Mouse (Mus musculus) forebrain, embryonic 16.5 days (tissue): Measurements from ENCODE around the gene Gm10912. TPM values are rescaled to one million over a fixed set of nuclear protein-coding genes. Genes with fewer than 3 reads are reported as not detected.
"Not testable (repeated sequence)": the region's sequence is repeated elsewhere in the genome, so short reads cannot be mapped to it uniquely, and the experiment has no call there.

Experiments
- ATAC-seq: fragments of 200-750 bp; cut with Nextera tagmentation; 2 replicates; pipeline ENCODE4 v1.8.0; 2017; ENCODE audit warnings: mild to moderate bottlenecking, moderate library complexity
- H3K27ac ChIP-seq: fragments of 300-500 bp; sonication (generic); 2 replicates; pipeline ENCODE4 v1.5.1; 2014; ENCODE audit warnings: low read length, control low read depth
- H3K27me3 ChIP-seq: fragments of 300-500 bp; sonication (generic); replicated peaks from 2 replicates; pipeline ENCODE4 v1.6.1; 2014; ENCODE audit warnings: low read length; ENCODE audit not compliant: control insufficient read depth, insufficient read depth
- H3K36me3 ChIP-seq: fragments of 300-500 bp; sonication (generic); 2 replicates; pipeline ENCODE4 v1.6.1; 2014; ENCODE audit not compliant: control insufficient read depth, insufficient read depth
- H3K4me1 ChIP-seq: fragments of 300-500 bp; sonication (generic); replicated peaks from 2 replicates; pipeline ENCODE4 v1.6.1; 2014; ENCODE audit warnings: low read length; ENCODE audit not compliant: control insufficient read depth, insufficient read depth
- H3K4me2 ChIP-seq: fragments of 300-500 bp; sonication (generic); 2 replicates; pipeline ENCODE4 v1.6.1; 2014; ENCODE audit warnings: mild to moderate bottlenecking, low read length, control low read depth
- H3K4me3 ChIP-seq: fragments of 300-500 bp; sonication (generic); replicated peaks from 2 replicates; pipeline ENCODE4 v1.5.1; 2014; ENCODE audit warnings: mild to moderate bottlenecking, low read length, control low read depth
- H3K9ac ChIP-seq: fragments of 300-500 bp; sonication (generic); replicated peaks from 2 replicates; pipeline ENCODE4 v1.6.1; 2014; ENCODE audit warnings: low read depth, low read length, control low read depth
- H3K9me3 ChIP-seq: fragments of 300-500 bp; sonication (generic); 2 replicates; pipeline ENCODE4 v1.6.1; 2016; ENCODE audit warnings: low read length; ENCODE audit not compliant: control insufficient read depth
- WGBS: fragments of 180-500 bp; shearing (Covaris S2); extraction: QIAGEN DNeasy Blood & Tissue Kit; methylation state at CpG from one replicate; pipeline ENCODE4 v1.1.7; 2014; 5-methylcytosine and 5-hydroxymethylcytosine counted together
- polyA plus RNA-seq: library from polyadenylated mRNA; unstranded; fragments of >200 nt; fragmentation: Nextera tagmentation; extraction: Ambion mirVana; gene quantifications from 2 replicates; pipeline ENCODE4 v1.2.1, GENCODE M21; 2015

Gm10912 gene
- not detected in 2 replicates for polyA plus RNA-seq

DNA sequence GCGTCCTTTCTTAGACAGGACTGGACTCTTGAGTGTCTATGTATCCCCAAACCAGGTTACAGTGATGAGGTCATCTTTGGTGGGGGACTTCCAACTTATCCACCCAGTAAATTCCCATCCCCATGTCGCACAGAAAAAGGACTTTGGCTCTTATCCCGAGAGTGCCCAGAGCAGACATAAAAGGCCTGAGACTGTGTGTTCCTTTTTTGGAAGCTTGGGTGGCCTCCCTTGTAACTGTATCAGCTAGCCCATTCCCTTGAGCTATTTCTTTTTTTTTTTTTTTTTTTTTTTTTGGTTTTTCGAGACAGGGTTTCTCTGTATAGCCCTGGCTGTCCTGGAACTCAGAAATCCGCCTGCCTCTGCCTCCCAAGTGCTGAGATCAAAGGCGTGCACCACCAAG, at the start of gene Gm10912:
Gm10912 (plus strand) TSS at position 301 of the 400 bp plus-strand sequence.
- not testable (repeated sequence) for H3K27me3 ChIP-seq, H3K4me3 ChIP-seq, H3K4me2 ChIP-seq, ATAC-seq, H3K27ac ChIP-seq, H3K9me3 ChIP-seq, H3K9ac ChIP-seq, H3K4me1 ChIP-seq, H3K36me3 ChIP-seq
- 86% methylated on average over 5 of the region's 6 CpGs for WGBS

DNA sequence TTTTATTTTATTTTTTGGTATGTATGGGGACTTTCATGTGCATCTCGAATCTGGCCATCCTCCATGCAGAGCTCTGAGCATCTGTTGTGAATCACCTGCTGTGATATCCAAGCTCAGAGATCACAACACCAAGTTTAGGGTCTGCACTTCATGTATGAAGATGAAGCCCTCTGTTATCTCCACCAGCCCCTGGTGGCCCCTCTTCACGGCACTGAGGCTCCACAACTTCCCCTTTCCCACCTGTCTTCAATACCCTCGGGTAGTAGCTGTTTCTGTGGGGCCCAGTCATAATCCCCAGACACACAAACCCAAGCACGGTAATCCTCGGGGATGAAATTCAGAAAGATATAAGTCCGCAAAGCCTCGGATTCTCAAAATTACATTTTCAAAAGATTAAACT, 42.5 kb upstream of the Gm10912 start:
- no peak for ATAC-seq
- Histone ChIP-seq H3K4me2 (no peak overlapping the region), H3K9me3 (no peaks in the 10 kb centered on the region), H3K27ac (no peak overlapping the region), H3K36me3 (no peaks in the 10 kb centered on the region), H3K27me3 (no peaks in the 10 kb centered on the region), H3K4me3 (no peak overlapping the region), H3K9ac (no peak overlapping the region), H3K4me1 (peaks cover 4% of the 10 kb centered on the region)
- 88% methylated on average over 7 of the region's 7 CpGs for WGBS

DNA sequence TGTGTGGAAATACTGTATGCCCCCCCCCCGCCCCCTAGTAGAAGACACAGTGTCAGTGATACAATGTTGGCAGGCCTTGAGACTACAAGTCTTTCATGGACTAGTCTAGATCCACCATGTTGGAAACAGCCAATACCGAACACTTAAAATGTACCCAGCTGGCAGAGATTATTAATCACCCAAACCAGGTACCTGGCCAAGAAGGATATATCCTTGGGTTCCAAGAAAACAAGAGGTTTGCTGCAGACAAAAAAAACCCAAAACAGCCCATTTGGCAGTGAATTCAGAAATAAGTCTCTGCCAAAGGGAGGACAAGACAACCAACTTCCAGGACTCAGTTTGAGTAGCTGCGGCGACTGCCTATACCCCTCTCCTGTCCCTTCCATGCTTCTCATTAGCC, 41.0 kb upstream of the Gm10912 start:
- H3K4me1 ChIP-seq = peaks cover 17% of the 10 kb centered on the region
- WGBS = 85% methylated on average over 4 of the region's 4 CpGs

DNA sequence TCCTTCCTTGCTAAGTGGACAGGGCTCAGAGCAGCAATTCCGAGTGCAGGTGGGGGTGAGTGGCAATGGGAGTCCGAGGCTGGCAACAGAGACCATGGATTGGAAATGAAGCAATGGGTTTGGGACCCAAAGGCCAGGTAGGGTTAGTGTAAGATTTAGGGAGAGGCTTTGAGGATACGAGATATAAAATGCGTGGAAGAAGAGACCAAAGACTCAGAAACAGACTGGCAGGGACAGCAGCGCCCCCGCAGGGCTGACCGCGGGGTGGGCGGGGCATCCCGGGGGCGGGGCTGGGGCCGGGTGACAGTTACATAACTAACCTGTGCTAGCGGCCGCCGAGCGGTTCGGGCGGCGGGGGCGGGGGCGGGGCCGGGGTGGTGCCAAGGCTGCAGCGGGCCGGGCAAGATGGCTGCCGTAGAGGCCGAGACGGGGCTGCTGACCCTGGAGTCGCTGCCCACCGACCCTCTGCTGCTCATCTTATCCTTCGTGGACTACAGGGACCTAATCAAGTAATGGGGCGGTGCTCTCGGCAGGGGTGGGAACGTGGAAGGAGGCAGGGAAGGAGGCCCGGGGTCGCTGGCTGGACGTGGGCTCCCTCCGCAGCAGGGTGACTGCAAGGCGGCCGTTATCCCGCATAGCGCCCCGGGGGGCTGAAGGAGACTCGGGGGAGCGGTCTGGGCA, 38.0 kb upstream of the Gm10912 start, which contains the start of gene Fbxo3:
Fbxo3 (plus strand) TSS at position 264 of the 681 bp plus-strand sequence.
- H3K4me3 ChIP-seq = peak within 1 kb of the TSS; percentile 95
- H3K9me3 ChIP-seq = no peaks in the 10 kb centered on the region
- H3K27ac ChIP-seq = no peak within 1 kb of the TSS; the same call in 1 of the 2 replicates
- no peaks in the 10 kb centered on the region for H3K36me3 ChIP-seq
- no peaks in the 10 kb centered on the region for H3K27me3 ChIP-seq
- under 1% methylated on average over 41 of the region's 44 CpGs for WGBS
- peak within 1 kb of the TSS; percentile 98 for H3K9ac ChIP-seq
- H3K4me2 ChIP-seq = peak within 1 kb of the TSS; percentile 62
- H3K4me1 ChIP-seq = peaks cover 20% of the 10 kb centered on the region
- peak; percentile 95 for ATAC-seq

More for the DNA sequence above, 41.0 kb upstream of the Gm10912 start:
- no peak overlapping the region for H3K4me2 ChIP-seq
- no peak overlapping the region for H3K27ac ChIP-seq
- no peak overlapping the region for H3K4me3 ChIP-seq
- no peak overlapping the region for H3K9ac ChIP-seq
- H3K9me3 ChIP-seq = no peaks in the 10 kb centered on the region
- no peaks in the 10 kb centered on the region for H3K36me3 ChIP-seq
- H3K27me3 ChIP-seq = no peaks in the 10 kb centered on the region
- ATAC-seq = no peak

DNA sequence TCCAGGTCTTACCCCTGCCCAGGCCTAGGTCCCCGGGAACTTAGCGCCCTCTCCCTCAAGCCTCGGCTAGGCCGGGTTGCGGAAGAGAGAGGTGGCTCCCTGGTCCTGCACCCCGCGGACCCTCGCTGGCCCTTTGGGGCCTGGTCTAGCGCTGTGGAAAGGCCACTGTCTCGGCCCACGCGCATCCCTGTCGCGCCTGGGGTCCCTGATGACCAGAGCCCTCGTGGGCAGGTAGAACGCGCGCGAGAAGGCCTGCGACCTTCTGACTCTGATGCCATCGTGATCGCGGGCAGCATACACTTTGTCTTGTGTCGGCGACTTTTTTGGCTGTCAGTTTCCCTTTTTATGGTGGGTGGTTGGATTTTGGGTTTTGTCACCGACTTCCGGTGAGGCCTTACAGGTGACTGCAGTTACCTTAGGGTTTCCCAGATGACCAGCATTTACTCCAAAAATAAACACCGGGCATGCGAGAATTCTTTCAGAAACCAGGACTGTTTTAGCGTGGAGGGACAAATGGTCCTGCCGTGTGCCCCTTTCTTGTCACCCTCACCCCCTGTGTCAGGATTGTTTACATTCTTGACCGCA, 37.4 kb upstream of the Gm10912 start, which contains the start of gene 4931422A03Rik:
4931422A03Rik (minus strand) TSS at position 223 of the 585 bp plus-strand sequence.
- Histone ChIP-seq H3K9me3 (no peaks in the 10 kb centered on the region), H3K27ac (no peak within 1 kb of the TSS; the same call in 1 of the 2 replicates), H3K36me3 (no peaks in the 10 kb centered on the region), H3K4me2 (peak within 1 kb of the TSS; percentile 62), H3K9ac (peak within 1 kb of the TSS; percentile 98), H3K4me1 (peaks cover 20% of the 10 kb centered on the region), H3K4me3 (peak within 1 kb of the TSS; percentile 95), H3K27me3 (no peaks in the 10 kb centered on the region)
- ATAC-seq = peak; percentile 78
- WGBS = 2% methylated on average over 29 of the region's 32 CpGs

DNA sequence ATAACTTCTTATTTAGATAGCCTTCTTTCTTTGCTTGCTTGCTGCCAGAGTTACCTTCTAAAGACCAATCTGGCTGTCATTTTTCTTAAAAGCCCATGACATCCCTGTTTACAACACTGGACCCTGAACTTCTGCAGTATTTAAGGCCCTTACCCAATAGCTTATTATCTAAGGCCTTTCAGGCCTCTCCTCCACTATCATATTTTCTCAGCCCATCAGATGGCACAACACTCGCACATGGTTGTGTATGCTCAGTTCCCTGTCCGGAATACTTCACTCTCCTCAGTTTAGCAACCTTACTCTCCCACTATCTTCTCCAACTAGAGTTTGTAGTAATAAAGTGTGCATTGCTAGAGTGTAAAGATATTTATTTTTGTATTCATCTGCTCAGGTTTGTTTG, 36.6 kb upstream of the Gm10912 start:
- H3K36me3 ChIP-seq = 0 out of 2 replicates have a peak, but pooled peaks cover 3% of the 10 kb centered on the region
- H3K27me3 ChIP-seq = no peaks in the 10 kb centered on the region
- H3K9me3 ChIP-seq = no peaks in the 10 kb centered on the region
- no peak for ATAC-seq
- H3K27ac ChIP-seq = no peak overlapping the region
- H3K4me3 ChIP-seq = no peak overlapping the region; the same call in 1 of the 2 replicates
- WGBS = 80% methylated on average over 2 of the region's 2 CpGs
- H3K4me2 ChIP-seq = peak overlapping the region; percentile 62
- peaks cover 20% of the 10 kb centered on the region for H3K4me1 ChIP-seq
- H3K9ac ChIP-seq = no peak overlapping the region

DNA sequence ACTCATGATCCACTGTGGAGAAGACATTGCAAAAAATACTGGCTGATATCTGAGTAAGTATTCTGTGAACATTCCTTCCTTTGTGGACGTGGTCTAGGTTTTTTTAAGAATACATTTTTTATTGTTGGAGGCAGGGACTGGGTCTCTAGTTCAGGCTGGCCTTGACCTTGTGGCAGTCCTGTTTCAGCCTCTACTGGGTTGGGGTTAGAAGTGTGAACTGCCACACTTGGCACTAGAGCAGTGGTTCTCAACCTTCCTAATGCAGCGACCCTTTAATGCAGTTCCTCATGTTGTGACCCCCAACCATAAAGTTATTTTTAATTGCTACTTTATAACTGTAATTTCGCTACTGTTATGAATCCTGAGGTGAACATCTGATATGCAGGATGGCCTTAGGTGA, 35.2 kb upstream of the Gm10912 start:
- H3K27me3 ChIP-seq = no peaks in the 10 kb centered on the region
- H3K4me3 ChIP-seq = no peak overlapping the region
- peaks cover 20% of the 10 kb centered on the region for H3K4me1 ChIP-seq
- peaks cover 5% of the 10 kb centered on the region; the same call in 1 of the 2 replicates for H3K36me3 ChIP-seq
- H3K4me2 ChIP-seq = no peak overlapping the region
- H3K9ac ChIP-seq = no peak overlapping the region
- WGBS = 89% methylated on average over 3 of the region's 3 CpGs
- H3K27ac ChIP-seq = no peak overlapping the region
- ATAC-seq = no peak
- H3K9me3 ChIP-seq = no peaks in the 10 kb centered on the region

DNA sequence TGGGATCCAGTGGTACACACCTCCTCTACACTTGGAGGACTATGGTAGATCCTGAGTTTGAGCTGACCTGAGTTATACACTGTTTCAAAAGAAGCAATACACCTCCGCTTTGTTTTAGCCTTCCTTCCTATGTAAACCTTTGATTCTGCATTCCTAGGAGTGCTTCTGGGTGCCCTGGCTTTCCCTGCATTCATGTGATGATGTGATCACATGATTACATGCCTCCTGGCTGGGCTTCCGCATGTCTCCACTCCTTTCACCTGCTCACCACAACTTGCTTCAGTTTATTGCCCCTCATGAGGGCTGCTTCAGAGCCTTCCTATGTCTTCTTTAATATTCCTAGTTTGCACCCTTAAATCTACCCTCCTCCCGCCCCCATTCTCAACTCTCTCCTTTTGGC, 33.6 kb upstream of the Gm10912 start:
- H3K27ac ChIP-seq = no peak overlapping the region
- peaks cover 5% of the 10 kb centered on the region; the same call in 1 of the 2 replicates for H3K36me3 ChIP-seq
- 88% methylated on average over 3 of the region's 3 CpGs for WGBS
- ATAC-seq = no peak
- H3K9ac ChIP-seq = no peak overlapping the region
- no peaks in the 10 kb centered on the region for H3K27me3 ChIP-seq
- no peaks in the 10 kb centered on the region for H3K9me3 ChIP-seq
- H3K4me3 ChIP-seq = no peak overlapping the region
- peaks cover 20% of the 10 kb centered on the region for H3K4me1 ChIP-seq
- no peak overlapping the region for H3K4me2 ChIP-seq

DNA sequence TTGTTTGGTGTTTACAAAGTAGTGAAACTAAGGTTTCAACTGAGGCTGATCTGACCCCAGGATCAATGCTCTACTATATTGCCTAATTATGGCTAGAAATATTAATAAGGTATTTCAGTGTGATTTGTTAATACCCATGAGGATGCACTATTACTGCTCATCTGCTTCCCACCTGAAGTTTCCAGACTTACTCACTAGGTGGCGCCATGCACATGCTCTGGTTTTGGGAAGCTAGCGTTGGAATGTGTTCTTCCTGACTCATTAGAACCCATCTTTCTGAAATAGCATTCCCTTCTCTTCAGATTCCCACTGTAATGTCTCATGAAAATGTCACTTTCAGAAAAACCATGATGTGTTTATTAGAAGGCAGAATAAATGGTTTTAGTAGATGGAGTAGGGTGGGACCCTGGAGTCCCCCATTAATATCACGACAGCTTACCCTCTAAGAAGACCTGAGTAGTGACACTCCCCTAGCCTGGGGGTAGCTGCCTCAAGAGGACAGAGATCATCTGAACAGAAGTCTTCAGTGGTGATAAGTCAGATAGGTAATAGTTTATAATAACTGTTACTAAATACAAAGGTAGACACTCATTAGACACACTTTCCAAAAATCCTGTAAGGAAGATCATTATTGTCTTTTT, 30.7 kb upstream of the Gm10912 start:
- Histone ChIP-seq H3K36me3 (peaks cover 7% of the 10 kb centered on the region; the same call in 1 of the 2 replicates), H3K4me3 (no peak overlapping the region), H3K4me1 (peaks cover under 1% of the 10 kb centered on the region; the same call in 1 of the 2 replicates), H3K27ac (no peak overlapping the region), H3K9ac (no peak overlapping the region), H3K4me2 (no peak overlapping the region), H3K9me3 (no peaks in the 10 kb centered on the region), H3K27me3 (no peaks in the 10 kb centered on the region)
- WGBS = 33% methylated on average over 3 of the region's 3 CpGs
- peak; percentile 40 for ATAC-seq
